Mouse (Mus musculus): Measurements from ENCODE around the gene Pmch. TPM values are rescaled to one million over a fixed set of nuclear protein-coding genes. Genes with fewer than 3 reads are reported as not detected.

Pmch gene
- polyA plus RNA-seq (2012; rRNA removed), result not detected in 2 replicates

GRCm38 (mm10) chr10:88090772-88091171 lies at the start of gene Pmch:
Pmch (plus strand) TSS chr10:88091072.

Other genes with a start within 250 kb of the Pmch start
- 14.6 and 21.7 TPM in 2 replicates for gene Igf1, start 232.8 kb upstream of the Pmch start, polyA plus RNA-seq (2012; rRNA removed)
- 3.3 and 3.5 TPM in 2 replicates for gene Parpbp, start 55.9 kb downstream of the Pmch start, polyA plus RNA-seq (2012; rRNA removed)
- 14.3 and 15.0 TPM in 2 replicates for gene Nup37, start 55.9 kb downstream of the Pmch start, polyA plus RNA-seq (2012; rRNA removed)
- 19.0 and 19.2 TPM in 2 replicates for gene Washc3, start 110.0 kb downstream of the Pmch start, polyA plus RNA-seq (2012; rRNA removed)

Data from liver, embryonic 18 days (tissue).